Mouse (Mus musculus): ENCODE data around the gene Pxylp1.

The Pxylp1 gene

DNA sequence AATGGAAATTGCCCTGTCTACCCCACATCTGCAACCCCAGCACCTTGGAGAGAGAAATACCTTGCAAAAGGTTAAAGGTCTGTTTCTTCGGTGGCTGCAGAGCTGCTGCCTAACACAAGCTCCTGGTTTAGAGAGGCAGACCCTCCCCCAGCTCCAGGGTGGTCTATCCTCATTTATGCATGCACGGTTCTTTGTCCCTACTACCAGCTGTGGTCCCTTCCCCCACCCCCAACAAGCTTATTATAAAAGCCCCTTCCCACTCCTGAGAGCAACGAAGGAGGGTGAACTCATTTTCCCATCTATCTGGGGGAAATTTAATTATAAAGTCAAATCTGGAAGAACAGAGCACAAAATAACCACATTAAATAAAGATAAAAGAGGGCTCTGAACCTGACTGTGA is at the start of gene Pxylp1:
Gene Pxylp1 (minus strand): TSS at position 124 of the 400 bp plus-strand sequence.
- DNase-seq (ENCODE audit: low read depth, low spot score), result no peak

DNA sequence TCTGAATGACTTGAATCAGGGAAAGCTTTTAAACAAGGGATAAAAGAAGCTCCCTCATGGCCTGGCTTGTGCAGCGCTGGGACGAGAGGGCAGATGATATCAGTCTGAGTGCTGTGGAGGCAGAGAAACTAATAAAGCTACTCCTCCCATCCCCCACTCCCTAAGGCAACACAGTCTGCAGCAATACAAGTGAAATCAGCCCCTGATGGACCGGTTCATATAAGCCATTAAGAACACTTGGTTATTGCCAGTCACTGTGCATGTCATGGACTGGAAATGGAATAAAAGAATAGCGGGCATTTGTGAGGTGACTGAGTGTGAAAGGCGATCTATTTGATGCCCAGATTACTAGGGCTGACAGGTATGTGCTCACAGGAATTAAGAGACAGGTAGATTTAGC is 46.4 kb upstream of the Pxylp1 start:
- no peak for DNase-seq (ENCODE audit: low read depth, low spot score)

DNA sequence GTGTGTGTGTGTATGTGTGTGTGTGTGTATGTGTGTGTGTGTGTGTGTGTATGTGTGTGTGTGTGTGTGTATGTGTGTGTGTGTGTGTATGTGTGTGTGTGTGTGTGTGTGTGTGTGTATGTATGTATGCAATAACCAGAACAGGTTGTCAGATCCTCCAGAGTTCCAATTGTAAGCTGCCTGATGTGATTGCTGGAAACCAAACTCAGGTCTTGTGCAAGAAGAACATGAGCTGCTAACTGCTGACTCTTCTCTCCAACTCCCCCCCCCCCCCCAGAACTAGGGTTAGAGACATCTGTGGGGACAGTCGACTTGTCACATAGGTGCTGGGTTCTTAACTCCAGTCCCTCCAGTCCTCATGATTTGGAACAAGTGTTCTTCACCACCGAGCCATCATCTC is 44.0 kb upstream of the Pxylp1 start:
- DNase-seq (ENCODE audit: low read depth, low spot score), result peak; percentile 49

DNA sequence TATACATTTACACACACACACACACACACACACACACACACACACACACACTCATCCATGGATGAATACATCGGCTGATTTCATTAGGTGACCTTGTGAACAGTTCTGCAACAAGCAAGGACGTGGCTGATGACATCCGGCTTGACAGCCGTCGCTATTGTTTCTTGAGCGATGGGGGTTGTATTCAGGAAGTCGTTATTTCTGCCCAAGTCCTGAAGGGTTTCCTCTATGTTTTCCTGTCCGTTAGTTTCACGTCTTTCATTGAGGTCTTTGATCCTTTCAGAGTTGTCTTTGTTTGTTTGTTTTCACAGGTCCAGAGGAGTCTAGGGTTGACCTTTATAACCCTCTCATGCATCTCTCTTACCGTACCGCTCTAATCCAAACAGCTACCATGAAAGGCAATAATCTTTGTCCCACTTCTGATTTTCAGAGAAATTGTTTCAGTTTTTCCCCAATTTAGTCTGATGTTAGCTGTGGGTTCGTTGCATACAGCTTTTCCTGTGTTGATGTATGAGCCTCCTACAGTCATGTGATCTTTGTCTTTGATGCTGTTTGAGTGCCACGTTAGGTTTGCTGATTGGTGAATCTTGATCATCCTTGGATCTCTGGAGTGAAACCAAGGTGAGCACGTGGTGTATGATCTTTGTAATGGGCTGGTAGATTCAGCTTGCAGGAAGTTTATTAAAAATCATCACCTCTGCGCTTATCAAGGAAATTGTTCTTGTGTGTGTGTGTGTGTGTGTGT is 43.3 kb upstream of the Pxylp1 start:
- DNase-seq (ENCODE audit: low read depth, low spot score), result peak; percentile 91

DNA sequence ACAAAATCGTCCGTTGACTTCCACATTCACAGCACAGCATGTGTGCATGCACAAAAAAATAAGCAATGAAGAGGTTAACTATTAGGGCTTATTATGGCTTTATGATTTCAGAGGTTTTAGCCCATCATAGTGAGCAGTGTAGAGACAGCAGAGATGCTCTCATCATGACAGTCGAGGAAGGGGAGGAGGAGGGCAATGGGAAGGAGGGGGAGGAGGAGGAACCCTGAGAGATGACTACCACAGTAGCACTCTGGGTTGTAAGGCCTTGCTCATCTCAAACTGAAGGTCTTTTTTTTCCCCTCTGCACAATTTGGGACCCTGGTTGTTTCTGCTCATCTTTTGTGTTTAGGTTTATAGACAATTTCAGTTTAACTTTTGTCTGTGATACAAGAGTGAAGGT is 42.3 kb upstream of the Pxylp1 start:
- no peak for DNase-seq (ENCODE audit: low read depth, low spot score)

DNA sequence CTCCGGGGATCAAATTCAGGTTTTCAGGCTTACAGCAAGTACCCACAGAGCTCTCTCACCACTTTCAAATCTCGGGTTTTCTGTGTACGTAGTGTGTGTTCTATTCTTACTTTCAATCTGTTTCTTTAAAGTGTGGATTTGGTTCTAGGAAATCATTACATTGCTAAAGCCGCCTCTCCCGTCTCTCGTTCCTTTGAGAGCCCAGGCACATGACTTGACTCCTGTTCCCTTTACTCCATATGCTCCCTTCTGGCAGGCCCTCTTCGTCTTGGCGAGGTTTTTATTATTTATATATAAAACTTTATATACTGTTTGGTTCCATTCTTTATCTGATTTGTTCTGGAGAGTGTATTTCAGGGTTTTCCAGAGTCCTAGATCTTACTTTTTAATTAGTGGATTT is 40.3 kb upstream of the Pxylp1 start:
- DNase-seq (ENCODE audit: low read depth, low spot score), result no peak

DNA sequence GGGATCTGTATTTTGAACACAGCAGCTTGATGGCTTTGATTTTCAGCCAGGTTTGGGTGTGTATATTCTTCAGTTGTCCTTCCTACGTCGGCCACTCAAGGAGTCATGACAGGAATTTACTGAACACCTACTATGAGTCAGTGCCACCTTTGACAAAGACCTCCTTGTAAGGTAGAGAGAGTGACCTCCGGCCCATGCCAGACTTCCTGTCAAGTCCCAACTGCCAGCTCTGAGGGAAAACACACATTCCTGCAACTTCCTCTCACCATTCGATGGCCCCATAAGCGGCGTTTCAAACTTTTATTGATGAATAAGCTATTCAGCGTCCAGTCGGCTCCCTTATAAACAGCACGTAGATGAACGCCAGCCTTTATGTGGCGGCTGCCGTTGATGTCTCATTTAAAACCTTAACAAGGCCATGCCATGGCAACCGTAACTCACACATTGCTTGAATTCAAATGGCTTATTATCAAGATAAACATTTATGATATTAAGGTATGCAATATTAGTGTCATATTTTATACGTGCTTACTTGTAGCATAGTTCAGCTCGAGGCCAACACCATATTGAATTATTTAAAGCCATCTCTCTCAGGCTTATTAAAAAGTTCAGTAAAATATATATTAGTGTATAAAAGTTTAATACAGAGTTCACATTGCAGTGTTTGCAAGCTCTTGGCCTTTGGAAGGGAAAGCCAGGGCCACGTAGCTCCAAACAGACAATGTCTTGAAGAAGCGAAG is 31.3 kb upstream of the Pxylp1 start:
- DNase-seq (ENCODE audit: low read depth, low spot score), result no peak

DNA sequence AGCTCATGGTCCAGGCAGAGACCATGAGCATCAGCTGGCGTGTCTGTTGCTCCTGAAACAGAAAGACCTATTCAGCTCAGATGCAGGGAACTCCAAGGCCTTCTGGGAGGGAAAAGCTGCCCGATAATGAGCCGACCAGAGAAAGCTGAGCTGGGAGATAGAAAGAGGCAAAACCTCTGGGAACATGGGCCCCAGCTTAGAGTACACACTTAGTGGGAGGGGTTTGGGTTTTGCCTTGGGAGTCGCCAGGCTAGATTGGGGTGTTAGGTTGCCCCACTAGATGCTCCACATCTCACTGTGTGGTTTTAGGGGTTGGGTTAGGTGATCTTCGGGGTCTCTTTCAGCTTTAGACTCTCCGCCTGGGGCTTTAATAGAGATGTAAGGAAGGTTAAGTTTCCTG is 30.6 kb upstream of the Pxylp1 start:
- DNase-seq (ENCODE audit: low read depth, low spot score), result no peak

DNA sequence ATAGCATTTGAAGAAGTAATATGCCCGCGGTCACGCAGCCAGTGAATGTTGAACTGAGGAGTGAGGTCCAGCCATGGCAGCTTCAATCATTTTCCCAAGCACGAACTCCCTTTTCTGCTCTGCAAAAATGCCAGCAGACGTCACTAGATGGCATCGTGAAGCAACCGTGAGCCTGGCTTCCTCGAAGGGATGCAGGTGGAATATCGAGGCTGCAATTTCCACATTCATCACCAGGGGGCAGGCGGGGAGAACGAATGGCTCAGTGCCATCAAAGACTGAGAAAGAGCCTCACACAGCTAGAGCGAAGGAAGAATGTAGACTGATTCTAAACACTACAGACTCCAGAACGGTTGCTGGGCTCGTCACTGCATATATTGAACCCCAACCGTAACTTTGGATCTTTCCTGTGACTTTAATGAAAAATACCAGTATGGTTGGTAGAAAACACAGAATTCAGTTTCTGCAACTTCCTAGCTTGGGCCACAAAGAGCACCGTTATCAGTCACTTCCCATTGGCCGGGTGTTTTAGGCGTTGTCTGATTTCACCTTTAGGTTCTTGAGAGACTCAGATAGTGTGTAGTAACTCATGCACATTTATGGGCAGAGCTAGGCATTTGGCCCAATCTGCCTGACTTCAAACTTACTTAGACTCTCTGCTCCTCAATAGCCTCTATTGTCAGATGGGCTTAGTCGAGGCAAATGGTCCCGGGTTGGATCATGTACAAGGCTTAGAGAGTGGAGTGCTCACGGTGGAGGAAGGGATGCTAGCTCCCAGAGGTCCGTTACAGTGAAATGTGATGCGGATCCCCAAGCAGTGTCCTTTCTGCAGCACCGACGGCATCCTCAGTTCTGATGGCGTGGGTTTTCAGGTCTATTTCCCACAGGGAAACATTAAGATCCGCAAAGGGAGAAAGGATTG is 24.4 kb upstream of the Pxylp1 start:
- DNase-seq (ENCODE audit: low read depth, low spot score), result peak; percentile 96

DNA sequence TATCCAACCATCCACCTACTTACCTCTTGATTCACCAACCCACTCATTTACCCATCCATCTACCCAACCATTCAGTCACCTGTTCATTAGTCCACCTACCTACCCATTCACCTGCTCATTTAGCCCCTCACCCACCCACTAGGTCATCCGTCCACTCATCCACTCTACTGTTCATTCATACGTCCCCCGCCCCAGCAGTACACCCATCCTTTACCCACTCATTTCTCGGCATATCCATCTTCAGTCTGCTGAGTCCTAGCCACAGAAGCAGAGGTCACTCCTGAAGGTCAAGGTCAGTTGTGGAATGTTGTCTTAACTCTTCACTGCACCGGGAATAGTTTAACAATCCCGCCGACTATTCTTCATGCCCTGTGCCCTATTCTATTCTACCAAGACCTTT is 23.6 kb upstream of the Pxylp1 start:
- no peak for DNase-seq (ENCODE audit: low read depth, low spot score)

DNA sequence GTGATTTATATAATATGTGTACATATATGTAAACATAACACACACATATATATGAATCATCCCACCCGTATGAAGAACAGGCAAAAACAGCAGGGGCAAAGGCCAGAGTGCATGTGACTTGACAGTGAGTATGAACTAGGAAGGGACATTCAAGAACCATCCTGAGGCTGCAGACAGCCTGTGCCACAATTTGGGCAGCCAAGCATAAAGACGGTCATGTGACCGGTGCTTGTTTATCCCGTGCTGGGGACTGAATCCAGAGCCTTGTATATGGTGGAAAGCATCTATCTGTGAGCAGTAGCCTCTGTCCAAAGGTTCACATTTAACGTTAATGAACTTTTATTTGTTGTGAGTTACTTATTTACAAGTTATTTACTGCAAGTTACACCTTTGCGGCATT is 22.4 kb upstream of the Pxylp1 start:
- DNase-seq (ENCODE audit: low read depth, low spot score), result no peak

DNA sequence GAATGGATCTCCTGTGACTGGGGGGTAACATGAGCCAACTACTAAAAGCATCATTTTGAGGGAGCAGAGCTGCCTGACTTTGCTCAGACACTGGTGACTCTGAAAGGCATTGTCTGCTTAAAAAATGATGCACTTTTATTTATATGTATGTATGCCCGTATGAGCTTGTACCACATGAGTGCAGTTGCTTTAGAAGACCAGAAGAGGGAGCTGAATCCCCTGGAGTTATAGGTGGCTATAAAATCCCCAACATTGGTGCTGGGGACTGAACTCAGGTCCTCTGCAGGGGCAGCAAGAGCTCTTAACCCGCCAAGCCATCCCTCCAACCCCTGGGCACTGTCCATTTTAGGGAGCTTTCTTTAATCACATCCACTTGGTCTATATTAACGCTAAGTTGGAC is 21.5 kb upstream of the Pxylp1 start:
- no peak for DNase-seq (ENCODE audit: low read depth, low spot score)

DNA sequence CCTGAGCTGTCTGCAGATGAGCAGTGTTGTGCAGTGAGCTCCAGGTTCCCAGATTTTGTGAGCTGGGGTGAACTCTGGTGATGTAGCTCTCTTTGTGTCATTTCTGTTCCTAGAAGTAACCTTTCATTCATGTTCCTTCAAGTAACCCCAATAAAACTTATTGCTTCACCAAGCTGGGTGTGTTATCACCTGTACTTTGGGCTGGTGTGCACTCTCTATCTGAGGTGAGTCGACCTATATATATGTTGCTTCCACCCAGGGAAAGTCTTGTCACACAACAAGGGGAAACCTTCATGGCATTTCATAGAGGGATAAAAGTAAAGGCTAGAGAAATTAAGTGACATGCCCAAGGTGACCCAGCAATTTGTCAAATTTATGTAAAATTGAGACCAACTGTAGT is 17.0 kb upstream of the Pxylp1 start:
- no peak for DNase-seq (ENCODE audit: low read depth, low spot score)

DNA sequence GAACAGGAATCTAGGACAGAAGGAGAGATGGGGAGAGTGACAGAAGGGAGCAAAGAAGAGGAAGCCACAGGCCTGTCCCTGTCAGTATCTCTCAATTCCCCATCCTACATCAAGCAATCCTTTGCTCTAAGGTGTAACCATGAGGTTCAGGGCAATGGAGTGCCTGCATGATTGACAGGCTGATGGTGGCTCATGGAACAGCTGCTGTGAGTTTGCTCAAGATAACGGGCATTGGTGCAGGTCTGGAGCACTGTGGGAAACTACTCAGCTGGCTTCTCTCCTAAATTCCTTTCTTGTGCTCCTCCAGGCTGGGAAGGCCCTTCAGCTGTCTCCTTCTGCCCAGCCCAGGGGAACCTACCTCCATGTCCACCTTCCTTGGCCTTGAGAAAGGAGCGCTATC is 16.3 kb upstream of the Pxylp1 start:
- no peak for DNase-seq (ENCODE audit: low read depth, low spot score)

DNA sequence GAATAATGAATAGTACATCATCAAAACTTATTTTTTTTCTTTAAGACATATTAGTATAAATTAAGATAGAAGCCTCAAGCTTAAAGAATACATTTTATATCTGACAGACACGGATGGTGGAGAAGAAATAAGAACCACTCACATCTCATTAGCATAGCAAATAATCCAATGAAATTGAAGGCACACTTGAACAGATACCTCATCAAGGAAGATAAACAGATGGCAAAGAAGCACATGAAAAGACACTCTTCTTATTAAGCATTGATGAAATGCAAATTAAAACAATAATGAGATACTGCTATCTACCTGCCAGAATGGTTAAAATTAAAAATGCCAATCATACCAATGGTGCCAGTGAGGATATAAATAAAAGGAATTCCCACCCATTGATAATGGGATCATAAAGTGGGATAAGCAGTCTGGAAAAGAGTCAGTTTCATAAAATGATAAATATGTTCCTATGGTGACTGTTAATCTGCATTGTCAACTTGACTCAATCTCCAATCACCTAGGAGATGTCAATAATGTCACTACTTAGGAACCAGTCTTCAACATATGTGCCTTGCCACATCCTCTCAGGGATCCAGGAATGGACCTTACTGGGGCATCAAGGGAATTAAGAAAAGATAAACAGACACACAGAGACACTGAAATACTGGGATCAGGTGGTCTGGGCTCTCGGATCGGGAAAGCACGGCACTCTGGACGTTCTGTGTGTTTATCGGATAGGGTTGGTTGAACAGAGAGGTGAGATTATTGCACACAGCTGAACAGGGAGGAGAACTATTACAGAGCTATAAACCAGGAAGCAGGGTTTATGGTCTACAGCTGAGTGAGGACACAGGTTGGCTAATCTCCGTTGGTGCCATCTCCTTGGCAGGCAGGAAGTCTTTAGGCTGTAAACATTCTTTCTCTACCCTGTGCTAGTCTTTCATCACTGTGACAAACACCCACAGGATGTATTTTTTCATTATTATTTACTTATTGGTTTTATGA is 12.2 kb upstream of the Pxylp1 start:
- DNase-seq (ENCODE audit: low read depth, low spot score), result no peak

DNA sequence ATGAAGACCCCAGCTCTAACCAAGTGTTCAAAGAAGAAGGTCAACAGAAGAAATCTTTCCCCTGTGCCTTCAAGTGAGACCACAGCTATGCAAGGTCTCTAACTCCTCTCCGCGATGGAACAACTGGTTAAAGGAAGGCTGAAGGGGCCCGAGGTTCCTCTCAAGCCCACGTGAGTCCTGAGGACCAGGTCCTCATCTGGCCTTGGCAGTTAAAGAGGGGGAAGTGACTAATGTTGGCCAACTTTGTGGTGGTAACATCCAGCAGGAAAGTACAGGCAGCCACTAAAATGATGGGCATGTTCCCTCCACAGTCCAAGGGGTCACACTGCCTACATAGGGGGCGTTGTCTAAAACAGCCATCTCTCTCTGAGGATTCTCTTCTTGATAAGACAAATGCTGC is 7.2 kb upstream of the Pxylp1 start:
- no peak for DNase-seq (ENCODE audit: low read depth, low spot score)

DNA sequence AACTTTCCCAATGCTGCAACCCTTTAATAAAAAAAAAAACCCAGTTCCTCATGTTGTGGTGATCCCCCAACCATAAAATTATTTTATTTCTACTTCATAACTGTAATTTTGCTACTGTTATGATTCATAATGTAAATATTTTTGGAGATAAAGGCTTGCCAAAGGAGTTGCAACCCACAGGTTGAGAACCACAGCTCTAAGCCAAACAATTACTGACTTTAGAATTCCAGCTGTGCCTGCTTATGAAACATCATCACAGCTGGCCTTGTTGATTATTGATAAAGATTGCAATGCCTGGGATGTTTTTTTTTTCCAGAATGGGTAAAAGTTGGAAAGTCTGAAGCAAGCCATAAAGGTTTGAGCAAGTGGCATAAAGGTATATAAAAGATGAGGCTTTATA is 6.5 kb upstream of the Pxylp1 start:
- DNase-seq (ENCODE audit: low read depth, low spot score), result no peak

DNA sequence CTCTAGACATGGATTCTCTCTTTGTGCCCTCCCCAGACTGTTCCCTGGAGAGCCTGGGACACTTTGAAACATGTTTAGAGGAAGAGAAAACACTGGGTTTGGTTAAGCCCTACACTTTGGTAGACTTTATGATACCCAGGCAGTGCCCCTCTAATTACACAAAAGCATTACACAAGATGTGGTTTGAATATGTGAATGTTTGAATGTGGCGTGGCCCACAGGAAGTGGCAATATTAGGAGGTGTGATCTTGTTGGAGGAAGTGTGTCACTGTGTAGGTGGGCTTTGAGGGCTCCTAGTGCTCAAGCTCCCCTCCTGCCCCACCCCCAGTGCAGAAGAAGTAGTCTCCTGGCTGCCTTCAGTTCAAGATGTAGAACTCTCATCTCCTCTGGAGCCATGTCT is 4.2 kb upstream of the Pxylp1 start:
- DNase-seq (ENCODE audit: low read depth, low spot score), result no peak

DNA sequence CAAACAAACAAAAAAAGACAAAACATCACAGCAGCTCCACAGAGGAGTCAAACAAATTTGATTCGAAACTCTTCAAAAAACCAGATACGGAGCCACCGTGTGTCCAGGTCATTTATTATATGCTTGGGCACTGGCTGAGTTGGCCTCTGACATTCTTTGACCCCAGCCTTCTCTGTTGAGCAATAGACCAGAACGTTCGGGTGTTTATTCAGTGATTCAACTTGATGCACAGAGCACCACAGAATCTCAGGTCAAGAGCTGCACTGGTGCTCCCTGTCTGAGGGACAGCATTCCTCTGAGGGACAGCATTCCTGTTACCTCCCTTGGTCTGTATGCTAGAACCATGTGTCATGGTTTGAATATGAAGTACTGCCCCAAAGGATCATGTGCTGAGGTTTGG is 1.1 kb upstream of the Pxylp1 start:
- no peak for DNase-seq (ENCODE audit: low read depth, low spot score)

DNA sequence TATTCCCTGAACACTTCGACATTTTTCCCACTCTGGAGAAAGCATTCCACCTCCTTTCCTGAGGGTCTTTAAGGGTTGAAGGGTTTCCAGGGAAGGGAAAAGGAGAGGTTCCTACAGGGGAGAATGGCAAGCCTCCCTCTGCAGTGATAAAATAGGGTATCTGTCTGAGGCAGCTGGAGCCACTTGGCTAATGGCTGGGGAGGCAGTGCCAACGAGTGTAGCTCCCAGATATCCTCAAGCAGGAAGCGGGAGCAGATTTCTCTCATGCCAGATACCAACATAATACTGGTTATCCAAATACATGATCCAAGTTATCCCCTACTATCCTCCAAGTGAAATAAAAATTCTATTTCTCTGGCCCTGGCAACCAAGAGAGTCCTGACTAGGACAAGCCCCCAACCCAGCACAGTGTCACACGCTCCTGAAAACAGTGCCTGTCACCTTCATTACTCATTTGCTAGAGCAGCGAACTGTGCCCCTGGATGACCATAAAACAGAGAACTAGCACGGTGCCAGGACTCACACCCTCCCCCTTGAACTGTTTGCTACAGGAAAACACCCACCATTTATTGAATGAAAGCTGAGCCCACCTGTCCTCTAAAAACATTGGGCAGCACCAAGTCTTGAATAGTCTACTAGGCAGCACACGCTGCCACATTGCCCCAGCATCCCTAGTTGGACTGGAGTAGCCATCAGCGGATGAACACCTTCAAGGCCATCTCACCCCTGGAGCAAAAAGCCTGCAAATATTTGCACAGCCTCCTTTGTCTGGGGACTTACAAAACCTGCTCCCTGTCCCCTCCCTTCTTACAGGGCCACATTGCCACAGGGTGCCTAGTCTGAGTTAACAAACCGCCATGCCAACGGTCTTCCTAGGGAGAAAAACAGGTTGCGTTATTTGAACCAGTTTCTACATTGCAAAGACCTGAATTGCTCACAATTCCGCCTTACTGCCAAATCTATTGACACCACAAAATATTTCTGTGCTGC is 833 bp downstream of the Pxylp1 start:
- no peak for DNase-seq (ENCODE audit: low read depth, low spot score)
